Comparison of ENCODE assay signal across 10 mouse cellular contexts in genomic region chr12:27849537-27849936, GRCm38 (mm10).
A peak's percentile ranks its signal among the peaks of the same experiment; 100 is the strongest.
DNase-seq lines count a peak whose midpoint lies in the region; TF ChIP-seq lines count a peak whose summit lies in the region.
"Had no signal": no experiment of that assay in that cellular context is flagged by ENCODE, and none has a peak within 500 bp of the region (broad histone marks: within the 10 kb centered on the region; RNA-seq: fewer than 3 reads in every experiment).

No protein-coding gene starts in this region.

- intact Hi-C loops in gastrocnemius, postnatal 14 days (cut with DNase I; ENCODE audit: low total_unique reads) = no loop called here

- TF ChIP-seq POLR2A in lung, adult 2 months (IDR thresholded peaks at IDR 0.05; ENCODE audit: borderline replicate concordance, extremely low read depth, low read depth, low read length) = no peak

- peak; percentile 39; the same call in 1 of the 2 replicates for TF ChIP-seq CTCF in lung, adult 2 months (IDR thresholded peaks at IDR 0.05; ENCODE audit: insufficient read depth, low read length)

- H3K4me3 ChIP-seq in lung, adult 2 months (replicated peaks; ENCODE audit: extremely low read depth, low read depth, low read length) = no peak overlapping the region
- H3K4me3 ChIP-seq: heart, embryonic 15.5 days; stomach, embryonic 15.5 days had no signal

- 90% methylated on average over 3 of the region's 3 CpGs for WGBS in lung, adult 2 months

- DNase-seq in gastrocnemius, postnatal 14 days = peak; percentile 11
- DNase-seq in gastrocnemius, adult 18-20 months (ENCODE audit: low spot score) = no peak
- no peak for DNase-seq in lung, adult 2 months
- DNase-seq in lung, adult 18-20 months = no peak
- peak; percentile 5 for DNase-seq in NIH3T3 (ENCODE audit: low read depth)
- DNase-seq in kidney, postnatal 14 days = peak; percentile 24
- no peak for DNase-seq in layer of hippocampus, adult 9-10 months (ENCODE audit: low spot score)
- DNase-seq in spleen, adult 18-20 months = no peak

- H3K4me1 ChIP-seq in lung, adult 2 months (ENCODE audit: control insufficient read depth, insufficient read depth, low read length) = no peaks in the 10 kb centered on the region
- H3K4me1 ChIP-seq: heart, embryonic 15.5 days; stomach, embryonic 15.5 days had no signal

Comparison
In these comparisons a context has a peak if more than half of its experiments do, and no peak if none do; other contexts are left out.
1. DNase-seq: peak in gastrocnemius, postnatal 14 days (single experiment), NIH3T3 (single experiment) and kidney, postnatal 14 days (single experiment); none in gastrocnemius, adult 18-20 months (single experiment), lung, adult 2 months (single experiment), lung, adult 18-20 months (0 of 2), layer of hippocampus, adult 9-10 months (single experiment) and spleen, adult 18-20 months (0 of 2).